Mouse (Mus musculus): ENCODE measurements around the gene Uqcr10.
A peak's percentile ranks its signal among the peaks of the same experiment; 100 is the strongest.

Gene Uqcr10

DNA sequence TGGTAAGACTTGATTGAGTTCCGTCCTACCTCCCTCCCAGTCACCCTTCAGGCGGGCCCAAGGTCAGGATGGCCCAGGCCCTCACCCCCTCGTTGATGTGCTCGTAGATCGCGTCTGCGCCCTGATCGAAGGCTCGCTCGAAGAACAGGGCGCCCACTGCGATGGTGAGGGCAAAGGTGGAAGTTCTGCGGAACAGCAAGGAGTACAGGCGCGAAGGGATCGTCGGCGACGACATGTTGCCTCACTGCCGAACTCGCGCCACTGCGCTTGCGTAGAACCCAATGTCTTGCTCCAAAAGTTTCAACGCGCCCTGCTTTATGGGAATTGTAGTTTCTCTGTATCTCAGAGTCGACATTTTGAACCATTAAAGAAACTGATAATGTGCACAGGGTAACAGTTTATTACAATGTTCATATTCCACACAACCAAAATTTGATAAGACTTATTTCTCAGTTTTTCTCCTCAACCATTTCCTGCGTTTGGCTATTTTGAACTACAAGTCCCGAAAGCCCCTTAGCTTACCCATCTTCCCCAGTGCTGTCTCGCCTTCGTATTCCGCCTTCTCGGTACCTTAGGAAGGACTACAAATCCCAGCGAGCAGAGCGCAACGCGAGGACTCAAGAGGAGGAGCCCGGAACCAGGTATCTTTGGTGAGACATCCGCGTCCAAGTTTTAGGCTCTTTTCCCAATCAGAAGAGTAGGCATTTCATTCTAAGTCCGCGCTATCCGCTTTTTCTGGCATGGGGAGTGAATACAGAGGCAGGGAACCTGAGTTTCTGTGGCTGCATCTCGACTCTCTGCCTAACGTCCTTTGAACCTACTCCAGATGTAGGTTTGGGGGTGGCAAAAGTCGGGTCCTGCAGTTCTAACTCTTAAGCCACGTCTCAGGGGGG lies at the start of gene Uqcr10, which contains the start of gene Zmat5:
Uqcr10 (minus strand) TSS at position 271 of the 893 bp plus-strand sequence.
Zmat5 (plus strand) TSS at position 607 of the 893 bp plus-strand sequence.
- peak; percentile 96 for DNase-seq (ENCODE audit: low read depth, low spot score)

DNA sequence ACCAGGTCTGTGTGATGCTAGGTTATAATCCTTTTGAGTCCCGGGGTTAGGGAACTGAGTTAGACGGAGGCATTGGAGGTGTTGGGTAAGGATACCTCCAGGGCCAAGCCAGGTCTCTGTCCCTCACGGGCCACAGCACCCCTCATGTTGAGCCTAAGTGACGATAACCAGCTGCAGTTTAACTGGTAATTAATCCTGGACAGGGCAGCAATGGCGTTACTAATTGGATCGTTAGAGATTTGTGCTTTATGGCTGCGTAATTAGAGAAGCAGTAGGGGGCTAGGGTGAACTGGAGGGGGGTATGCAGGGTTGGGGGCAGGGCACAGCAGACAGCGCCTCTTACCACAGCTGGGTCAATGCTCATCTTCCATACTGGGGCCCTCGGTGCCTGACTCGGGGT lies 48.7 kb upstream of the Uqcr10 start:
- no peak for DNase-seq (ENCODE audit: low read depth, low spot score)

DNA sequence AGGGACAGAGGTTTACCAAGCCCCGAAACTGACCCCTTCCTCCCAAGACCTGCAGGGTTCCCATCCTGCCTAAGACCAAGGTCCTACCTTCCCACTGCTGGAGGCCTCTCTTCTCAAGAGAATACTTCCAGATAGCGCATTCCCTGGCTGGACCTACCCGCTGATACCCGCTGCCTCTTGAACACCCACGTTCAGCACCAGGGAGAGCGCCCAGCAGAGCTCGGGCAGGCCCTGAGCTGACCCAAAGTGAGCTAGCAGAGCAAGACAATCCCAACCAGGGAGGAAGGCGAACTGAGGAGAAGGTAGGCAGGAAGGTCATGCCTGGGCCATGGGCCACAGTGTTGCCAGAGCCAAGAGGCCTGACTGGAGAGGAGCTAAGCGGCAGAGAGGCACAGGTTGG lies 46.1 kb upstream of the Uqcr10 start:
- DNase-seq (ENCODE audit: low read depth, low spot score): peak; percentile 70

DNA sequence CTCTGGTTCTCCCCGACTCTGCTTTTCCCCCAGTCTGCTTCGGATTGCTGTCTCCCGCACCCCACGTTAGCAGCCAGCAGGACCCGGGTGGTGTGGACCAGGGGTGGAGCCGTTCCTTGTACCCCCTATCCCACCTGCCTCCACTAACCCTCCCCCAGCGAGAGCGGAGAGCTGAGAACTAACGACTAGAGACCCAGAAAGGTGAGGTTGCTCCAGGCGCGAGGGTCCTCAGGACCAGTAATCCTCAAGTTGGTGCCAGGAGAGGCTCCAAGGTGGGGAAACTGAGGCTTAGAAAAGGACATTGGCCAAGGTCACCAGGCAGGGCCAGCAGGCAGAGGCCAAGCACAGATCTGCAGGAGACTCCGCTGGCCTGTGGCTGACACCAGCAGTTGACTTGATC lies 43.1 kb upstream of the Uqcr10 start:
- no peak for DNase-seq (ENCODE audit: low read depth, low spot score)

DNA sequence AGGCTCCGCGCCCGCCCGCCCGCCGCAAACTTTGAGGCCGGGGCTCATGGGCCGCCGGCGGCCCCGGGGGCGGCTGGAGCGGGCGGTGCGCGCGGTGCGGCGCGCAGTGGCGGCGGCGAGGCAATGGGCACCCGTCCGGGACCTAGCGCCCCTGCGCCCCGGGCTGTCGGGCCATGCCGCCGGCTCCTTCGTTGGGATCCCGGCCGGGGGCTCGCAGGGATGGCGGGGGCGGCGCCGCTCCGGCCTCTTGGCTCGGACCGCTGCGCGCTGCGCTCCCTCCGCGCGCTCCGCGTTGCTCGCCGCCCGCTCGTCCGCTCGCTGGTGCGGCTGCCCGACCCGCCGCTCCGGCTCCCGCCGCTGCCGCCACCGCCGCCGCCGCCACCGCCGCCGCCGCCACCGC lies 42.6 kb upstream of the Uqcr10 start, which contains the start of gene Cabp7:
Cabp7 (minus strand) TSS at position 46 of the 400 bp plus-strand sequence.
- DNase-seq (ENCODE audit: low read depth, low spot score): no peak

DNA sequence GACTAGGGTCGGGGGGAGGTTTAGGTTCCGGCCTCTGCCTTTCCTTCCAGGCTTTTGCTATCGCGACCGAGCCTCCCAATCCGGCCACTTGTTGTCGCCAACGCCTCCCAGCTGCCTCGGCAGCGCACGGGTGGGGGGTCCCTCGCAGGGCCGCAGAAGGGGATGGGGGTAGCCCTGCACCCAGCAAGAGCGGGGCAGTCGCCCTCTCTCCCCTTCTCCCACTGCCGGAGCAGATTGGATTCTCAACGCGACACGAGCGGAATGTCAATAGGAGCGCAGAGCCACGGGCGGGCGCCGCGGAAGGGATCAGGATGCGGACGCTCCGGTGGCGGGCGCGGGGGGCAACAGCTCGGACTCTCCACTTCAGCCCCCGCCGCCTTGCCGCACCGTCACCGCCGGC lies 41.8 kb upstream of the Uqcr10 start:
- no peak for DNase-seq (ENCODE audit: low read depth, low spot score)

DNA sequence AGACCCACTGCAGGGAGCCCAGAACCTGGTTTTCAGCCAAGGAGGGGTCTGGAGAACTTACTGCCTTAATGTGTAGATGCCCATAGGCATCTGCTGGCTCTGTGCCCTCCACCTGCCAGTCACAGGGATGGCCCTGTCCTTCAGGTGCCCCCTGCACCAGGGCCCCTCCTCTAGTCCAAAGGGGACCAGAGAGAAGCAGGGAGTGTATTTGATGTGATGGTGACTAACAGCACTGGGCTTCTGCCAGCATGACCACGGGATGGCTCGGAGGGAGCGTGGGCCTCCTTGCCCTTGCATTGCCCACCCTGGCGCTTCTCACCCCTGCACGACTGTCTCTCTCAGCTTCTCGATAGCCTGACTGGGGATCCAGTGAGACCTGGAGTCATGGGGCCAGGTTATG lies 40.5 kb upstream of the Uqcr10 start:
- DNase-seq (ENCODE audit: low read depth, low spot score): peak; percentile 50

DNA sequence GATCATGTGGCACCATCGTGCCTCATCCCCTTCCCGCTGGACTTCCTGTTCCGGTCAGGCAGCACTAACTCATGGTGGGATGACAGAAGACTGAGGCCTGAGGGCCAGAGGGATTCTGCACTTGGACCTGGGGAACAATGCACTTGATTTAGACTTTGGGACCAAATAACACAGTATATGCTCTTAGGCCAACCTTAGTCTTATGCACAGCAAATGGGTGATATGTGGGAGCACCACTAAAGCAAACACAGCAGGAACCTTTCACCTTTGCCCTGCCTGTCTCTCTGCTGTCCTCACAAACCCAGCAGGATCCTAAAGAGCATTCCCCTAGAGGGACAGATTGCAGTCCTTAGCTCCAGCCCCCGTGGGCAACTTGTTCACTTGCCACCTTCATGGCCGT lies 36.6 kb upstream of the Uqcr10 start:
- no peak for DNase-seq (ENCODE audit: low read depth, low spot score)

DNA sequence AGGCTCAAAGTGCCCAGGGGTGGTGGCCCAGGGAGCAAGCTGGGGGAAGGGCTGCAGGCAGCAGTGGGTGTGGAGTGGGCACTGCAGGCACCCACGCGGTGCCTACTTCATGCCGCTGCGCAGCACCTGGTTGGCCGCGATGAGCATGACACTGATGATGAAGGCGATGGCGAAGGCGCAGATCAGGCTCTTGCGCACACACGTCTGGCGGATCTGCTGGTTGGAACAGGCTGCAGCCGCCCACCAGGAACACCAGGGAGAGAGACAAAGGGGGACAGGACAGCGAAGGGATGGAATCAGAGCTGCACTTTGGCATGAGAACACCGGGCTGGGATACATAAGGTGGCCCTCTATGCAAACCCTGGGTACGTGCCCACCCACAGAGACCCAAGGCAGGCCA lies 34.6 kb upstream of the Uqcr10 start:
- no peak for DNase-seq (ENCODE audit: low read depth, low spot score)

DNA sequence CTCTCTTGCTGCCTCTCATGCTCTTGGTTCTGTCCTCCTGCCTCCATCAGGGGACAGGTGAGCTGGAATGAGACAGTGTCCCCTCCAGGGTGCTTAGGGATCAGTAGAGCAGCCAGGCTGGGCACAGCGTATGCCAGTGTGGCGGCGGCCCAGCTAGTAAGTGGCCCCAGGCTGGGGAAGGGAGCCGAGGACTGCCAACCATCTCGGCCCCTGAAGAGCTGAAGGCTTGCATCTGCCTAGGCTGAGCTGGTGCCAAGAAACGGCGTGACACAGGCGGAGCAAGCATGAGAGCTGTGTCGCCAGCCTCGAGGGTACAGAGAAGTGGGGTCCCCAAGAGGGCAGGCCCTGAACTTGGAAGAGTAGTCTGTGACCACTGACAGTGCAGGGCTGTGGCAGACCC lies 33.5 kb upstream of the Uqcr10 start:
- DNase-seq (ENCODE audit: low read depth, low spot score): no peak

DNA sequence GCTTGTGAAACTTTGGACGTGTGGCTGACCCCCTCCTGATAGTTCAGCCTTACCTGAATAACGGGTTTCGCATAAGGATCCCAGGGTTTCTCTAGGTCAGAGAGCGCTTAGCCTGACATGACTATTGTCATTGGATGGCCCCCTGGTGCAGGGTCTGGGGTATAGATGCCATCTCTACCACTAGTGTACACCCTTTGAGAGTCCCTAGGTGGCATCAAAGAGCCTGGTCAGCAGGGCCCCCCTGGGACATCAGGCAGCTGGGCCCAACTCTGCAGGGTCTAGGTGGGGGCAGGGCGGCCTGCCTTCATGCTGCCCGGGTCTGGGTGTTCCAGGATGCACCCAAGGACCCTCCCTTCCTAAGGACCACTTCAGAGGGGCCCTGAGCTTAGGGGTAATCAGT lies 32.2 kb upstream of the Uqcr10 start:
- DNase-seq (ENCODE audit: low read depth, low spot score): no peak

DNA sequence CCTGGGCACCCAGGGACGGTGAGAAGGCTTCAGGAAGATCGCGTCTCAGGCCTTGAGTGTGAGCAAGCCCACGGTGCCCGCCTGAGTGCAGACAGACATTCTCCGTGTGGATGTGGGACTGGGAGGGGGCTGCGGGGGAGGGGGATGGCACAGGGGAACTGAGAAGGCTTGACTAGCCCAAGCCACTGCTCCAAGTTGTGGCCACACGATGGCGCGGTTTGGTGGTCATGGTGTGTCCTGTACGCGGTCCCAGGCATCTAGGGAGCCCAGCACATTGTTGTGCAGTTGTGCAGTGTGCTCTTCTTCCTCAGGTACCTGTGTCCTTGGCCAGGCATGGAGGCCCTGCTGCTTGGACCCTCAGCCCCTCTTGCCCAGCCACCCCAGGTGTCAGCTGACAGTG lies 30.0 kb upstream of the Uqcr10 start:
- DNase-seq (ENCODE audit: low read depth, low spot score): no peak

DNA sequence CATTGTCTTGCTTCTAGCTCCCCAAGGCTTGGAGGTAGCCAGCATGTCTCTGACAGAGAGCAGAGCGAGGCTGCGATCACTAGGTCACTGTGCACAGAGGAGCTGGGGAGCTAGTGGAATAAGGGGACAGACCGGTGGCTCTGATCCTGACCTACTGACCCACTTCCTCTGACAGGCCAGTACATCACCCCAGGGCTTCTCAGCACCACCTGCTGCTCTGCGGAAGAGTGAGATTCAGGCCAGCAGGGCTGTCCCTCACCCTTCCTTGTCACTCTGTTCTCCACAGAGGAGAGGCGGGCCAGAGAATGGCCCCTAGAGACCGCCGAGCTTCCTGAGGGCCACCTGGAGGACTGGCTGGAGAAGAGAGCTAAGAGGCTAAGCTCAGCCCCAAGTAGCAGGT lies 27.6 kb upstream of the Uqcr10 start:
- DNase-seq (ENCODE audit: low read depth, low spot score): no peak

DNA sequence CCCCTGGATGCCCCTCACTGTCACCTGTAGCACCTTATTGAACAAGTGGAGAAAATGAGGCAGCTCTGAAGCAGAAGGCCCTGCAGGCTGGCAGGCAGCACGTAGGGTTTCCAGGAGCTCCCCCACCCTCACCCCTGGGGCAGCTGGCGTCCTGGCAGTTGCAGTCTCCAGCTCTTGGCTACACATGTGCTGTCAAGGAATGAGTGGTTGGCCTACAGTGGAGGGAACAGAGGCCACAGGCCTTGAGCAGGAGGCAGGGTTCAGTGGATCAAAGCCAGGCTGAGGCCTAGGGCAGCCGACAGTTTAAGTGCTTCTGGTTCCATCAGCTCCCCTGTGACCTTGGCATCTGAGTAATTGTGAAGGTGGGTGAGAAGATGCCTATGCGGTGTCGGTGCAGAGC lies 26.8 kb upstream of the Uqcr10 start:
- no peak for DNase-seq (ENCODE audit: low read depth, low spot score)

DNA sequence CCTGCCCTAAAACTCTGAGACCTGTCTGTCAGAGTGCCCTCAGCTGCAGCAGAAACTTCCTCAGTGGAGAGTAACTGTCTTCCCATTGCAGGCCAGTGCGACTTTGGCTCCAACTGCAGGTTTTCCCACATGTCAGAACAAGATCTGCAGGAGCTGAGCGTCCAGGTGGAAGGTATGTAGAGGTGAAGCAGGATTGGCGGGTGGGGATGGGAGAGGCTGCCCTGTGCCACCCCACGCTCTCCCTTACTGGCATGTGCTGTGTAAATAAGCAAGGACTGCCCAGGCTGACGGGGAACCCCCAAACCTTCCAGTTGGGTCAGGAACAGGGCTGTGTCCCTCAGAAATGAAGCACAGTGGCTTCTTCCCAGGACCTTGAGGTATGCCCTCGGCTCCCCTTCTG lies 26.0 kb upstream of the Uqcr10 start:
- no peak for DNase-seq (ENCODE audit: low read depth, low spot score)

DNA sequence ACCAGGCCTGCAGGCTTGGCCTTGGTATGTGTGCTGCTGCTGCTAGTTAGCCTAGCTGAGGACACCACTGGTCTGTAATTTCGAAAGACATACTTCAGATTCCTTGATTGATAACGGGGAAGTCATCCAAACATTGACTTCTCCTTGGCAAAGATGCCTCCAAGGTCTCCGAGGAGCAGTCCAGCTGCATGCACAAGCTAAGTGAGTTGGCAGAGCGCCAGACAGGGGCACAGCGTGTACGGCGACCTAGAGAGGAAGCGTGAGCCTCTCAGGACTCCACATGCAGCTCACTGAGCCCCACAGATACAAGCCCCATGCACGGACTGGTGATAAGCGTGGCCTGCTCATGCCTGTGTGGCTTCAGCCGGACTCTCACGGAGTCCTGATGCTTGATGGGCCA lies 25.5 kb upstream of the Uqcr10 start:
- DNase-seq (ENCODE audit: low read depth, low spot score): no peak

DNA sequence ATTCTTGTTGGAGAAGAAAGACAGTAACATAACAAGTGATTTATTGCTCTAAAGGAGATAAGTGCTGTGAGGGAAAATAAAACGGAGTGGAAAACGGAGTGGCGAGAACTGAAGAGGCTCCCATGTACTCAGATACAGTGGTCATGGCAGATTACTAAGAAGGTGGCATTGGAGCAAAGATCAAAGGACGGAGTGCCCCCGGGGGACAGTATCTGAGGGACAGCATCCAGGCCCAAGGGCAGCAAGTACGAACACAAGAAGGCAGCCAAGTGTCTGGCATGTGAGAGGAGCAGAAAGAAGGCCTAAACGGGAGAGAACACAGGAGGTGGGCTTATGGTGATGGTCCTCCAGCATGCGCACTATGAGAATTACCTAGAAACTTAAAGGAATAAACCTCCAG lies 17.6 kb upstream of the Uqcr10 start:
- DNase-seq (ENCODE audit: low read depth, low spot score): no peak

DNA sequence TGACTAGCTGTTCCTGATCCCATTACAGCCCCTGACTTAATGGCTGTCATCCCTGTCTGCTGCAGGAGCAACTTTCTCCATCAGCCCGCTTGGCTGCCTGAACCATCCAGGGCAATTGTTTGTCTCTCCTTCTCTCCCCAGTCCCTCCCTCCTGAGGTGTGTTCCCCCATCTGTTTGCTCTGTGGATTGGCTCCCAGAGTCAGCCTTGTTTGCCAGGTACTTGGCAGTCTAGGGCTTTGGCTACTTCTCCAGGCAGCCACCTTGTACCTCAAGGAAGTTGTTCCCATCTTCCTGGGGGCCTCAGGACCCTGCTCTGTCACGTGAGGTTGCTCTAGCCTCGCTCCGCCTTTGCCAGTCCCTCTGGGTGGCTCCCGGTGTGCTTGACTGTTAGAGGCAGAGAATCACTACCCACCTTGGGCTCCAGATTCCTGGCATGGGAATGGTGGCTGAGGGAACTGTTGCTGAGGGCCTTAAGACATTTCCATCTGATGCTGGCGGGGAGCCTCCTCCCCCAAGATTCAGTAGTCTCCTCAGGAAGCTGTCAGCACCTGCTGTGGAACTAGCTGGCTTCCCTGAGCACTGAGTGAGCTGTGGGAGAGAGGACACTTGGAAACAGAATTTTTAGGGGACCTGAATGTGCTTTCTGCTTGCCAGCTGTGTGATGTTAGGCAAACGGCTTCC lies 16.9 kb upstream of the Uqcr10 start:
- no peak for DNase-seq (ENCODE audit: low read depth, low spot score)

DNA sequence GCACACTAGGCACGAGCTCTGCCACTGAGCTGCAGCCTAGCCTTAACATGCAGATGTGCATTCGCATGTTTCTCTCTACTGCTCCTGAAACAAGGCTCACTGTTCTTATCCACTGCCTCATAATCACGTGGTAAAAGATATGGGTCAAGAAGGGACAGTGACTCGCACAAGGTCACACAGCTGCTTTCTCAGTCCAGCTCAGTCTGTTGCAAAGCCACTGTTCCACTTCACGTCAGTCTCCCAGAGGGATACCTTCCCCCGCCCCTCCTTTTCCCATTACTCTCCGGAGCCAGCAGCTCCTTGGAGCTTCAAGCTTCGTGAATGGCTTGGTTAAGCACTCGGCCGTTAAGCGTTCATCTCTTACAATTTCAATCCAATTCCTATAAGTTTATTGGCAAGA lies 16.3 kb upstream of the Uqcr10 start:
- DNase-seq (ENCODE audit: low read depth, low spot score): no peak

DNA sequence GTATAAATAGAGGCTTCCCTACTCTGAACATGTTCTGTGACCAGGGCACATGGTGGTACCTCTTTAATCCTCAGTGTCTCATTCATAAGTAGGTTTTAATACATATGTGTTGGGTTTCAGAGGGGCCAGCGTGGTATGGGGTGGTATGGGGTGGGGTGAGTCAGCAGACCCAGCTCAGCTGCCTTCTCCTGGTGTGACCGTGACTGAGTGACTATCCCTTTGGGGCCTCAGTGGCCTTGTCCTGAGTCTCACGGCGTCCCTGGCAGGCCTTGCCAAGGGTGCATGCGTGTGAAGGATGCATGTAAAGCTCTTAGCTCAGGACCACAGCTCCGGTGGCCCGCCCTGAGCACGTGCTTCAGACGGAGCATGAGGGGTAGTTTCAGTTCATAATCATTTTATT lies 15.8 kb upstream of the Uqcr10 start:
- DNase-seq (ENCODE audit: low read depth, low spot score): no peak

DNA sequence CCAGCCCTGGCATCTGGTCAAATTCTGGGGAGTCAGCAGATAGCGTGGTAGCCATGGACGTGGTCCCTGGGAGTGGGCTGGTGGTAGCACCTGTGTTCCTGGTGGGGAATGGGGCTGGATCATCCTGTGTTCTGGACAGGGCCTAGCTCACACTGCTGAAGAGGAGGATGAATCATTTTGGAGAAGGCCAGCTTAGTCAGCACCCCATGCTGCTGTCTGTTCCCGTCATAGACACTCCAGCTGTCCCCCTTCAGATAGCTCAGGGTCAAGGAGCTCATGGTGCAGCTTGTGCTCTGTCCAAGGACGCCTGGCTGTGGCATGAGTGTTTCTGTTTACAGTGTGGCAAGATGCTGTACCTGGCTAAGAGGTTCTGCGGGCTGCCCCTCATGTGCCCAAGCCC lies 14.4 kb upstream of the Uqcr10 start:
- DNase-seq (ENCODE audit: low read depth, low spot score): no peak

DNA sequence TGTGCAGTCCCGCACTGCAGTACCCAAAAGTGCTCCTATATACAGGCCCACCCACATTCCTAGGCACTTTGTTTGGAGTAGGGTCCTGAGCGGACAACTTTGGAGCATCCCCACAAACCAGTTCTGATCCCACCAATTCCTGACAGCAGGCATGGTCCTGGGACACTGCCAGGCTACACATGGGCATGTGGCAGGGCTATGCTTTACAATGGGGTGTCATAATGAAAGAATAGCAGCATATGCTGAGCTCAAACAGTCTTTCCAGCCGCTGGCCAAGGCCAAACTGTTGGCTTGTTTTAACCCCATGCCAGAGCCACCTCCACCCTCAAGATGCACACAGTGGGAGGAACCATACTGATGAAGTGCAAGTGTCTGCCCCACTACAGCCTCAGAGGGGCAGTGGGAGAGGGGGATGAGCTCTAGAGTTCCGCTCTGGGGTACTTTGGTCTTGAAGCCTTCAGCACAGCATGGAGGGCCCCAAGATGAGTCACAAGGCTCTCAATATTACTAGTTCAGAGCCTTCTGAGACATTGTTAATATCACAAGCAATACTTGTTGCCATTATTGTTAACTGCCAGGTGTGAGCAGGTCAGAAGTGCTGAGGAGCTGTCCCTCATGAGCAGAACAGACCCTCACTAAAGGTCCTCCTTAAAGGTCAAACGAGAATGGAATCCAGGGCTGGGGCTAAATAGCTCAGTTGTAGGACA lies 12.5 kb upstream of the Uqcr10 start:
- DNase-seq (ENCODE audit: low read depth, low spot score): no peak

Measured in 3T3-L1 (cell line).